Mouse (Mus musculus) MEL (cell line): Measurements from ENCODE around the gene Sgo2b. TPM values are rescaled to one million over a fixed set of nuclear protein-coding genes. Genes with fewer than 3 reads are reported as not detected.

Experiments used
- DNase-seq: peaks from one replicate; pipeline ENCODE4 v3.0.0; 2011; ENCODE audit warnings: low read depth, low spot score
- H3K27ac ChIP-seq: 2 replicates; pipeline ENCODE4 v1.5.1; 2012; ENCODE audit warnings: low read depth, mild to moderate bottlenecking, control low read depth, low read length, moderate library complexity; ENCODE audit not compliant: control insufficient read depth
- H3K27me3 ChIP-seq, 2 experiments: fragments of 150-350 bp in 1 of 2; sonication (generic) in 1 of 2; 2 replicates each; pipeline ENCODE4 v1.6.1; 2012; ENCODE audit warnings: low read length in 2 of 2, mild to moderate bottlenecking in 2 of 2, improper control_type of control experiment in 1 of 2, moderate library complexity in 1 of 2; ENCODE audit not compliant: insufficient read depth in 2 of 2, control insufficient read depth in 1 of 2
- H3K36me3 ChIP-seq, 2 experiments: 2 replicates each; pipeline ENCODE4 v1.6.1; 2012 to 2014; ENCODE audit warnings: low read length in 2 of 2, improper control_type of control experiment in 1 of 2, inconsistent platforms in 1 of 2, mild to moderate bottlenecking in 1 of 2; ENCODE audit not compliant: insufficient read depth in 2 of 2, control insufficient read depth in 1 of 2
- H3K4me1 ChIP-seq, 2 experiments: fragments of 150-350 bp in 1 of 2; sonication (generic) in 1 of 2; 2 replicates each; pipeline ENCODE4 v1.6.1; 2012; ENCODE audit warnings: low read length in 2 of 2, improper control_type of control experiment in 1 of 2, mild to moderate bottlenecking in 1 of 2; ENCODE audit not compliant: insufficient read depth in 2 of 2, control insufficient read depth in 1 of 2
- H3K4me3 ChIP-seq, 2 experiments: fragments of 150-350 bp in 1 of 2; sonication (generic) in 1 of 2; 2 replicates each; pipeline ENCODE4 v1.5.1; 2012; ENCODE audit warnings: low read depth in 2 of 2, low read length in 2 of 2, mild to moderate bottlenecking in 2 of 2, moderate library complexity in 2 of 2, control low read depth in 1 of 2, improper control_type of control experiment in 1 of 2; ENCODE audit not compliant: control insufficient read depth in 1 of 2, insufficient read depth in 1 of 2
- H3K79me2 ChIP-seq: 2 replicates; pipeline ENCODE4 v1.6.1; 2012; ENCODE audit warnings: mild to moderate bottlenecking, low read length, moderate library complexity; ENCODE audit not compliant: control insufficient read depth, poor library complexity, insufficient read depth
- H3K9ac ChIP-seq: 2 replicates; pipeline ENCODE4 v1.6.1; 2012; ENCODE audit warnings: low read depth, mild to moderate bottlenecking, control low read depth, low read length, moderate library complexity; ENCODE audit not compliant: control insufficient read depth, poor library complexity, severe bottlenecking
- H3K9me3 ChIP-seq: fragments of 150-350 bp; sonication (generic); replicated peaks from 2 replicates; pipeline ENCODE4 v1.6.1; 2012; ENCODE audit warnings: mild to moderate bottlenecking, low read length, improper control_type of control experiment, moderate library complexity; ENCODE audit not compliant: insufficient read depth
- BHLHE40 ChIP-seq: IDR thresholded peaks from 2 replicates; pipeline ENCODE4 v1.6.1; 2012; ENCODE audit warnings: low read depth, mild to moderate bottlenecking, inconsistent platforms, low read length, improper control_type of control experiment, borderline replicate concordance
- CHD1 ChIP-seq: IDR thresholded peaks from 2 replicates; pipeline ENCODE4 v1.6.1; 2012; ENCODE audit warnings: low read depth, mild to moderate bottlenecking, inconsistent platforms, low read length, improper control_type of control experiment
- CHD2 ChIP-seq: IDR thresholded peaks from 2 replicates; pipeline ENCODE4 v1.6.1; 2011; ENCODE audit warnings: low read length, improper control_type of control experiment
- E2F4 ChIP-seq: IDR thresholded peaks from 2 replicates; pipeline ENCODE4 v1.6.1; 2011; ENCODE audit warnings: low read depth, low read length, improper control_type of control experiment, borderline replicate concordance
- MAFK ChIP-seq: IDR thresholded peaks from 2 replicates; pipeline ENCODE4 v1.6.1; 2011; ENCODE audit warnings: low read depth, mild to moderate bottlenecking, low read length, improper control_type of control experiment, borderline replicate concordance
- MAZ ChIP-seq: IDR thresholded peaks from 2 replicates; pipeline ENCODE4 v1.6.1; 2012; ENCODE audit warnings: low read depth, mild to moderate bottlenecking, inconsistent platforms, low read length, improper control_type of control experiment
- MEF2A ChIP-seq: IDR thresholded peaks from 2 replicates; pipeline ENCODE4 v1.6.1; 2014; ENCODE audit warnings: low read depth, mild to moderate bottlenecking, inconsistent platforms, low read length, improper control_type of control experiment; ENCODE audit not compliant: poor library complexity, insufficient replicate concordance, severe bottlenecking; ENCODE audit errors: extremely low read depth
- MYB ChIP-seq: IDR thresholded peaks from 2 replicates; pipeline ENCODE4 v1.6.1; 2011; ENCODE audit warnings: mild to moderate bottlenecking, low read depth, low read length, improper control_type of control experiment
- POLR2AphosphoS2 ChIP-seq: IDR thresholded peaks from 2 replicates; pipeline ENCODE4 v1.6.1; 2011; ENCODE audit warnings: low read length, improper control_type of control experiment
- POLR2AphosphoS5 ChIP-seq: IDR thresholded peaks from 2 replicates; pipeline ENCODE4 v1.6.1; 2012; ENCODE audit warnings: low read depth, borderline replicate concordance, mild to moderate bottlenecking, inconsistent platforms, low read length, moderate library complexity, mixed read lengths
- RAD21 ChIP-seq: IDR thresholded peaks from 2 replicates; pipeline ENCODE4 v1.6.1; 2011; ENCODE audit warnings: mild to moderate bottlenecking, low read depth, low read length, improper control_type of control experiment
- RCOR1 ChIP-seq: IDR thresholded peaks from 2 replicates; pipeline ENCODE4 v1.6.1; 2012; ENCODE audit warnings: low read depth, mild to moderate bottlenecking, inconsistent platforms, low read length, improper control_type of control experiment
- SIN3A ChIP-seq: IDR thresholded peaks from 2 replicates; pipeline ENCODE4 v1.6.1; 2012; ENCODE audit warnings: low read length, improper control_type of control experiment, inconsistent platforms
- TBP ChIP-seq: IDR thresholded peaks from 2 replicates; pipeline ENCODE4 v1.8.0; 2011; ENCODE audit warnings: low read depth, low read length, improper control_type of control experiment
- UBTF ChIP-seq: IDR thresholded peaks from 2 replicates; pipeline ENCODE4 v1.6.1; 2012; ENCODE audit warnings: low read depth, mild to moderate bottlenecking, inconsistent platforms, low read length, improper control_type of control experiment, moderate library complexity, borderline replicate concordance; ENCODE audit not compliant: insufficient read depth
- USF1 ChIP-seq: IDR thresholded peaks from 2 replicates; pipeline ENCODE4 v1.6.1; 2014; ENCODE audit warnings: low read depth, mild to moderate bottlenecking, inconsistent platforms, low read length, improper control_type of control experiment, moderate library complexity
- USF2 ChIP-seq, 2 experiments: IDR thresholded peaks; 2 replicates each; pipeline ENCODE4 v1.6.1; 2011 to 2012; ENCODE audit warnings: improper control_type of control experiment in 2 of 2, low read length in 2 of 2, borderline replicate concordance in 1 of 2, inconsistent platforms in 1 of 2, low read depth in 1 of 2, mild to moderate bottlenecking in 1 of 2; ENCODE audit not compliant: insufficient read depth in 1 of 2
- ZKSCAN1 ChIP-seq: IDR thresholded peaks from 2 replicates; pipeline ENCODE4 v1.6.1; 2012; ENCODE audit warnings: low read depth, mild to moderate bottlenecking, inconsistent platforms, low read length, improper control_type of control experiment, moderate library complexity
- ZNF384 ChIP-seq: IDR thresholded peaks from 2 replicates; pipeline ENCODE4 v1.6.1; 2012; ENCODE audit warnings: low read depth, mild to moderate bottlenecking, inconsistent platforms, low read length, improper control_type of control experiment
- polyA plus RNA-seq, 2 experiments: library from polyadenylated mRNA; stranded (reverse) in 1 of 2; unstranded in 1 of 2; fragments of >175 nt in 1 of 2; fragments of >200 nt in 1 of 2; gene quantifications; 2 replicates each; pipeline versions ENCODE4 v1.2.1 to v1.2.4; 2012; ENCODE audit warnings: low replicate concordance in 2 of 2, low read depth in 1 of 2; ENCODE audit not compliant: insufficient read length in 2 of 2, insufficient read depth in 1 of 2, missing spikeins in 1 of 2
- total RNA-seq: library from RNA; depleted of rRNA; stranded (reverse); fragments of 300-350 nt; gene quantifications from 2 replicates; pipeline ENCODE4 v1.2.3, GENCODE M21; 2012

Gene Sgo2b
- total and polyA plus RNA-seq, 3 experiments = not detected

GRCm38 (mm10) chr8:63921257-63921960 is 30.6 kb downstream of the Sgo2b start:
- Histone ChIP-seq H3K27me3 (no peaks in the 10 kb centered on the region), H3K36me3 (no peaks in the 10 kb centered on the region), H3K27ac (no peak overlapping the region), H3K9ac (no peak overlapping the region), H3K4me1 (no peaks in the 10 kb centered on the region), H3K9me3 (no peaks in the 10 kb centered on the region), H3K4me3 (no peak overlapping the region), H3K79me2 (no peaks in the 10 kb centered on the region)
- no peak for DNase-seq
- no peak for TF ChIP-seq POLR2AphosphoS5
- no peak for TF ChIP-seq MEF2A
- TF ChIP-seq POLR2AphosphoS2 = no peak
- no peak for TF ChIP-seq E2F4
- TF ChIP-seq SIN3A = no peak
- no peak for TF ChIP-seq TBP
- no peak for TF ChIP-seq UBTF
- TF ChIP-seq RCOR1 = no peak
- no peak for TF ChIP-seq CHD2
- TF ChIP-seq MAFK = no peak
- TF ChIP-seq BHLHE40 = no peak
- no peak for TF ChIP-seq MYB
- TF ChIP-seq RAD21 = no peak
- no peak for TF ChIP-seq USF2 (IDR thresholded peaks at IDR 0.05; ENCODE audit: borderline replicate concordance in 1 of 2, insufficient read depth in 1 of 2, low read depth in 1 of 2, low read length in 2 of 2)
- no peak for TF ChIP-seq ZKSCAN1
- no peak for TF ChIP-seq MAZ
- no peak for TF ChIP-seq USF1

GRCm38 (mm10) chr8:63895096-63895495 is 57.0 kb downstream of the Sgo2b start:
- H3K36me3 ChIP-seq = no peaks in the 10 kb centered on the region
- no peaks in the 10 kb centered on the region for H3K79me2 ChIP-seq
- H3K4me1 ChIP-seq = no peaks in the 10 kb centered on the region
- DNase-seq = no peak
- no peaks in the 10 kb centered on the region for H3K9me3 ChIP-seq
- TF ChIP-seq ZNF384 (no peak), RAD21 (no peak), CHD1 (no peak)
- no peak overlapping the region for H3K4me3 ChIP-seq
- no peaks in the 10 kb centered on the region for H3K27me3 ChIP-seq
- H3K27ac ChIP-seq = no peak overlapping the region
- no peak overlapping the region for H3K9ac ChIP-seq
